Mouse (Mus musculus) erythroblast, embryonic 14.5 days (primary cell): Measurements from ENCODE around the gene Eif4b.

ENCODE experiments used
- GATA1 ChIP-seq: IDR thresholded peaks from 2 replicates; pipeline ENCODE4 v1.6.1; 2012; ENCODE audit warnings: low read length, inconsistent platforms, mixed read lengths
- TAL1 ChIP-seq: IDR thresholded peaks from 3 replicates; pipeline ENCODE4 v1.6.1; 2012; ENCODE audit warnings: low read length, inconsistent platforms, mixed read lengths

DNA sequence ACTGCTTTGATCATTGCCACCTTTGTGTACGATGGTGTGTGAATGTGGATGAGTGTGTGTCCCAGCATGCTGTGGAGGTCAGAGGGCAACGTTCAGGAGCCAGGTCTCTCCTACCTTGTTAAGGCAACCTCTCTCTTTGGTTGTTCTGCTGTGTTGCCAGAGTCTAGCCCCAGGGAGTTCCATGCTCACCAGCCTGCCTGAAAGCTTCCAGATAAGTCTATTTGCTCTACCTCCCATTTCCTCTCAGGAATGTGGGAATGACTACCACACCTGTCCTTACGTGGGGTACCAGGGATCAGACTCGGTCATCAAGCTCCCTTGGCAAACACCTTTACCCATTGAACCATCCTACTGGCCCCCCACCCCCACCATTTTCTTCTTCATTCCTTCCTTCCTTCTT, 33.3 kb upstream of the Eif4b start:
- TF ChIP-seq TAL1 (no peak), GATA1 (no peak)
